ENCODE assay signal across 12 mouse cellular contexts in genomic region chr9:118188374-118188773, GRCm38 (mm10). TPM values are rescaled to one million over a fixed set of nuclear protein-coding genes. Genes with fewer than 3 reads are reported as not detected.
DNase-seq lines count a peak whose midpoint lies in the region; ATAC-seq and TF ChIP-seq lines count a peak whose summit lies in the region.
"Had no signal": no experiment of that assay in that cellular context is flagged by ENCODE, and none has a peak within 500 bp of the region (broad histone marks: within the 10 kb centered on the region; RNA-seq: fewer than 3 reads in every experiment).

No protein-coding gene starts in this region.

- no peak overlapping the region for H3K9ac ChIP-seq in heart, adult 2 months (ENCODE audit: low read depth, low read length)
- no peak overlapping the region for H3K9ac ChIP-seq in lung, embryonic 14.5 days
- no peak overlapping the region for H3K9ac ChIP-seq in ES-E14 (ENCODE audit: insufficient read depth, low read depth, low read length, poor library complexity, severe bottlenecking)
- H3K9ac ChIP-seq: embryonic facial prominence, embryonic 15.5 days; liver, embryonic 15.5 days had no signal

- WGBS in heart, adult 2 months, result 95% methylated on average over 6 of the region's 6 CpGs
- WGBS in lung, embryonic 14.5 days, result 97% methylated on average over 6 of the region's 6 CpGs

- no peaks in the 10 kb centered on the region for H3K36me3 ChIP-seq in heart, adult 2 months (ENCODE audit: control insufficient read depth, insufficient read depth, low read length)
- H3K36me3 ChIP-seq in lung, embryonic 14.5 days (ENCODE audit: insufficient read depth), result no peaks in the 10 kb centered on the region
- no peaks in the 10 kb centered on the region for H3K36me3 ChIP-seq in ES-E14 (ENCODE audit: control insufficient read depth, insufficient read depth, low read length, poor library complexity, severe bottlenecking)
- H3K36me3 ChIP-seq: embryonic facial prominence, embryonic 15.5 days; liver, embryonic 15.5 days had no signal

- H3K27me3 ChIP-seq in heart, adult 2 months (ENCODE audit: control insufficient read depth, insufficient read depth, low read length), result no peaks in the 10 kb centered on the region; the same call in 1 of the 2 replicates
- no peaks in the 10 kb centered on the region for H3K27me3 ChIP-seq in lung, embryonic 14.5 days (ENCODE audit: insufficient read depth, low read length)
- H3K27me3 ChIP-seq: embryonic facial prominence, embryonic 15.5 days; liver, embryonic 15.5 days had no signal

- no peaks in the 10 kb centered on the region for H3K4me1 ChIP-seq in heart, adult 2 months (ENCODE audit: control insufficient read depth, insufficient read depth, low read length)
- H3K4me1 ChIP-seq in lung, embryonic 14.5 days (ENCODE audit: insufficient read depth), result no peaks in the 10 kb centered on the region
- H3K4me1 ChIP-seq in ES-E14 (ENCODE audit: control insufficient read depth in 2 of 2, insufficient read depth in 2 of 2, low read length in 2 of 2, poor library complexity in 1 of 2), result no peaks in the 10 kb centered on the region
- H3K4me1 ChIP-seq: embryonic facial prominence, embryonic 15.5 days; liver, embryonic 15.5 days had no signal

- no peak for TF ChIP-seq EP300 in heart, adult 2 months (IDR thresholded peaks at IDR 0.05; ENCODE audit: insufficient read depth, low read depth, low read length)

- intact Hi-C loops in heart, adult 2 months (cut with DNase I), result no loop called here

- no peak overlapping the region for H3K4me3 ChIP-seq in heart, adult 2 months
- no peak overlapping the region for H3K4me3 ChIP-seq in lung, embryonic 14.5 days (ENCODE audit: low read depth, low read length)
- H3K4me3 ChIP-seq in ES-E14 (ENCODE audit: insufficient read depth in 1 of 2, low read depth in 1 of 2, low read length in 2 of 2, poor library complexity in 1 of 2, severe bottlenecking in 1 of 2), result no peak overlapping the region
- H3K4me3 ChIP-seq: embryonic facial prominence, embryonic 15.5 days; liver, embryonic 15.5 days had no signal

- peak; percentile 40 for TF ChIP-seq CTCF in heart, adult 2 months (IDR thresholded peaks at IDR 0.05)
- peak; percentile 23 for TF ChIP-seq CTCF in lung, embryonic 14.5 days (IDR thresholded peaks at IDR 0.05; ENCODE audit: low read depth)

- H3K79me2 ChIP-seq in heart, adult 2 months (replicated peaks; ENCODE audit: control insufficient read depth, insufficient read depth, low read length), result no peaks in the 10 kb centered on the region

- in situ Hi-C loops in ES-E14 (cut with MboI; ENCODE audit: low sequenced_read_pairs in 2 of 2, unreplicated experiment in 2 of 2), result no loop called here

- H3K9me3 ChIP-seq in lung, embryonic 14.5 days (ENCODE audit: low read depth, low read length), result no peaks in the 10 kb centered on the region
- no peaks in the 10 kb centered on the region for H3K9me3 ChIP-seq in ES-E14 (ENCODE audit: control insufficient read depth, insufficient read depth, low read depth, low read length)
- H3K9me3 ChIP-seq: embryonic facial prominence, embryonic 15.5 days; liver, embryonic 15.5 days had no signal

- no peak overlapping the region for H3K4me2 ChIP-seq in lung, embryonic 14.5 days
- H3K4me2 ChIP-seq: embryonic facial prominence, embryonic 15.5 days; liver, embryonic 15.5 days had no signal

- ATAC-seq in lung, embryonic 14.5 days (ENCODE audit: insufficient read depth), result no peak
- no peak for ATAC-seq in frontal cortex, adult (ENCODE audit: low TSS enrichment)

- H3K27ac ChIP-seq in heart, adult 2 months, result no peak overlapping the region
- no peak overlapping the region for H3K27ac ChIP-seq in lung, embryonic 14.5 days (ENCODE audit: low read depth)
- no peak overlapping the region for H3K27ac ChIP-seq in ES-E14 (ENCODE audit: insufficient read depth, low read depth, low read length, poor library complexity, severe bottlenecking)
- H3K27ac ChIP-seq: embryonic facial prominence, embryonic 15.5 days; liver, embryonic 15.5 days had no signal

- no peak for DNase-seq in heart, adult 2 months
- DNase-seq in heart, adult 18-20 months, result no peak
- DNase-seq in lung, embryonic 14.5 days, result no peak
- DNase-seq in lung, postnatal 14 days, result no peak
- peak; percentile 50 for DNase-seq in ES-E14 (ENCODE audit: low read depth, low spot score)
- peak; percentile 13 for DNase-seq in induced T-regulatory cell, adult 2 months (ENCODE audit: low read depth)
- DNase-seq: adrenal gland, adult 2 months; kidney, adult 11 months; thymus, postnatal 25 days had no signal

- no peak for TF ChIP-seq POLR2A in heart, adult 2 months (IDR thresholded peaks at IDR 0.05; ENCODE audit: insufficient read depth, low read depth, low read length)

TF ChIP-seq in ES-E14, 5 proteins besides CTCF, POLR2A, EP300 and RAD21:
- no peak for TF ChIP-seq HCFC1 (IDR thresholded peaks at IDR 0.05; ENCODE audit: borderline replicate concordance, insufficient read depth, low read length)
- peak; percentile 79; the same call in 1 of the 2 replicates for TF ChIP-seq ZC3H11A (IDR thresholded peaks at IDR 0.05; ENCODE audit: borderline replicate concordance, low read depth, low read length)

RNA-seq across cellular contexts. Expression of gene Cmc1, which starts 38.4 kb away (rescaled TPM):
- total RNA-seq in heart, adult 2 months (2021), result 10 to 100 TPM; 23.6 to 30.4 TPM
- polyA plus RNA-seq in heart, adult 2 months (2012; rRNA removed), result 4.6 and 7.3 TPM in 2 replicates
- 10 to 100 TPM; 31.8 to 33.0 TPM for total RNA-seq in heart, adult 18-20 months (2021)
- 44.8 and 49.6 TPM in 2 replicates for polyA plus RNA-seq in lung, embryonic 14.5 days (2014; fragmentation: Nextera tagmentation; extraction: Ambion mirVana)
- total RNA-seq in ES-E14 (2012; rRNA removed), result 16.5 and 18.8 TPM in 2 replicates

Comparison
In these comparisons a context has a peak if more than half of its experiments do, and no peak if none do; other contexts are left out.
1. DNase-seq: peak in ES-E14 (single experiment) and induced T-regulatory cell, adult 2 months (single experiment); none in heart, adult 2 months (0 of 2), heart, adult 18-20 months (0 of 2), lung, embryonic 14.5 days (single experiment) and lung, postnatal 14 days (single experiment).